ENCODE assay signal across 18 mouse cellular contexts in the genomic region with DNA sequence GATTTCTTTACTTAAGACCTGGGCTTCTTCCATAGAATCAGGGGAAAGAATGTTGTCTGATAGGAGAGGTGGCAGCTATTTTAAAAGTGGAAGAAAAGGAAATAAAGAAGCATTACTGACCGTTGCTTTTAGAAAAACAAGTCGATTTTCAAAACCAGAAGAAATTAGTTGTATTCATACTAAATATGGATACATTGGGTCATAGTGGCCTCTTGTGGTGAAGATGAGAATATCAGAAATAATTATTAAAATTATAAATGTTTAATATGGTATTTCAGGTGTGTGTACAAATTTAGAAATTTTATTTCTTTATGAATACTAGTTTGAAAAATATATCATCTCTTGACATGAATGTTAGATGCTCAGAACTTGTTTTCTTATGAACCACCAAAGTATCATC.
DNase-seq lines count a peak whose midpoint lies in the region; ATAC-seq and TF ChIP-seq lines count a peak whose summit lies in the region.
"Had no signal": no experiment of that assay in that cellular context is flagged by ENCODE, and none has a peak within 500 bp of the region (broad histone marks: within the 10 kb centered on the region; RNA-seq: fewer than 3 reads in every experiment).

No protein-coding gene starts in this region.

- peak; percentile 69 for DNase-seq in hindbrain, embryonic 14.5 days (ENCODE audit: low spot score)
- peak; percentile 38 for DNase-seq in lung, embryonic 14.5 days
- no peak for DNase-seq in lung, postnatal 10 days
- DNase-seq in A20 (ENCODE audit: low read depth, low spot score) (peak; percentile 9), NIH3T3 (ENCODE audit: low read depth) (peak; percentile 41)
- no peak for DNase-seq in cerebellum, adult 11-12 months
- no peak for DNase-seq in cerebellum, postnatal 36 days
- DNase-seq: adrenal gland, adult 2 months; cerebellum, adult 9-11 months; gastrocnemius, postnatal 10 days; heart, adult 11 months; kidney, adult 9 months; lung, postnatal 4 days; thymus, adult 18-20 months had no signal

- TF ChIP-seq CTCF in lung, embryonic 14.5 days (IDR thresholded peaks at IDR 0.05; ENCODE audit: low read depth), result peak; percentile 20; the same call in 1 of the 2 replicates

- no peaks in the 10 kb centered on the region for H3K9me3 ChIP-seq in hindbrain, embryonic 14.5 days (ENCODE audit: control insufficient read depth, low read length)
- no peaks in the 10 kb centered on the region for H3K9me3 ChIP-seq in hindbrain, embryonic 13.5 days
- no peaks in the 10 kb centered on the region for H3K9me3 ChIP-seq in lung, embryonic 14.5 days (ENCODE audit: low read depth, low read length)
- H3K9me3 ChIP-seq: limb, embryonic 15.5 days; neural tube, embryonic 12.5 days had no signal

- H3K27me3 ChIP-seq in hindbrain, embryonic 14.5 days (ENCODE audit: control insufficient read depth, insufficient read depth, low read length), result no peaks in the 10 kb centered on the region
- H3K27me3 ChIP-seq in hindbrain, embryonic 13.5 days, result no peaks in the 10 kb centered on the region
- H3K27me3 ChIP-seq in lung, embryonic 14.5 days (ENCODE audit: insufficient read depth, low read length), result no peaks in the 10 kb centered on the region
- H3K27me3 ChIP-seq: neural tube, embryonic 12.5 days had no signal

- WGBS in hindbrain, embryonic 14.5 days, result 46% methylated on average over 2 of the region's 2 CpGs
- WGBS in hindbrain, embryonic 13.5 days, result 57% methylated on average over 2 of the region's 2 CpGs
- 26% methylated on average over 2 of the region's 2 CpGs for WGBS in lung, embryonic 14.5 days

- no peak overlapping the region for H3K27ac ChIP-seq in hindbrain, embryonic 14.5 days
- no peak overlapping the region for H3K27ac ChIP-seq in hindbrain, embryonic 13.5 days
- no peak overlapping the region for H3K27ac ChIP-seq in lung, embryonic 14.5 days (ENCODE audit: low read depth)
- H3K27ac ChIP-seq: limb, embryonic 15.5 days; neural tube, embryonic 12.5 days had no signal

- no peak overlapping the region for H3K4me3 ChIP-seq in hindbrain, embryonic 14.5 days (replicated peaks; ENCODE audit: low read length)
- no peak overlapping the region for H3K4me3 ChIP-seq in hindbrain, embryonic 13.5 days
- no peak overlapping the region for H3K4me3 ChIP-seq in lung, embryonic 14.5 days (ENCODE audit: low read depth, low read length)
- H3K4me3 ChIP-seq: limb, embryonic 15.5 days; neural tube, embryonic 12.5 days had no signal

- no peak overlapping the region for H3K4me2 ChIP-seq in hindbrain, embryonic 14.5 days (replicated peaks)
- no peak overlapping the region for H3K4me2 ChIP-seq in hindbrain, embryonic 13.5 days
- H3K4me2 ChIP-seq in lung, embryonic 14.5 days, result no peak overlapping the region
- H3K4me2 ChIP-seq: limb, embryonic 15.5 days; neural tube, embryonic 12.5 days had no signal

- H3K4me1 ChIP-seq in hindbrain, embryonic 14.5 days (replicated peaks; ENCODE audit: control insufficient read depth, insufficient read depth, low read length), result no peaks in the 10 kb centered on the region
- no peaks in the 10 kb centered on the region for H3K4me1 ChIP-seq in hindbrain, embryonic 13.5 days (replicated peaks)
- H3K4me1 ChIP-seq in lung, embryonic 14.5 days (ENCODE audit: insufficient read depth), result no peaks in the 10 kb centered on the region
- H3K4me1 ChIP-seq: limb, embryonic 15.5 days; neural tube, embryonic 12.5 days had no signal

- no peak overlapping the region for H3K9ac ChIP-seq in hindbrain, embryonic 14.5 days
- no peak overlapping the region for H3K9ac ChIP-seq in hindbrain, embryonic 13.5 days
- H3K9ac ChIP-seq in lung, embryonic 14.5 days, result no peak overlapping the region
- H3K9ac ChIP-seq: limb, embryonic 15.5 days; neural tube, embryonic 12.5 days had no signal

- no peaks in the 10 kb centered on the region for H3K36me3 ChIP-seq in hindbrain, embryonic 14.5 days (replicated peaks; ENCODE audit: control insufficient read depth, insufficient read depth)
- no peaks in the 10 kb centered on the region for H3K36me3 ChIP-seq in hindbrain, embryonic 13.5 days
- no peaks in the 10 kb centered on the region for H3K36me3 ChIP-seq in lung, embryonic 14.5 days (ENCODE audit: insufficient read depth)
- H3K36me3 ChIP-seq: limb, embryonic 15.5 days; neural tube, embryonic 12.5 days had no signal

- ATAC-seq in hindbrain, embryonic 14.5 days (ENCODE audit: low FRiP score), result no peak
- no peak for ATAC-seq in hindbrain, embryonic 13.5 days (ENCODE audit: low FRiP score)
- no peak for ATAC-seq in lung, embryonic 14.5 days (ENCODE audit: insufficient read depth)
- ATAC-seq: inflammation-experienced regulatory T-cells, adult 6 months had no signal

Comparison
In these comparisons a context has a peak if more than half of its experiments do, and no peak if none do; other contexts are left out.
1. DNase-seq: peak in hindbrain, embryonic 14.5 days (single experiment), lung, embryonic 14.5 days (single experiment), A20 (single experiment) and NIH3T3 (single experiment); none in lung, postnatal 10 days (single experiment), cerebellum, adult 11-12 months (single experiment) and cerebellum, postnatal 36 days (0 of 2).